Mouse (Mus musculus) urinary bladder, postnatal 4 days (tissue): Measurements from ENCODE around the gene Mgat1.
"Not testable (repeated sequence)": the region's sequence is repeated elsewhere in the genome, so short reads cannot be mapped to it uniquely, and the experiment has no call there.

Experiments
- DNase-seq, 2 experiments: peaks; one replicate each; pipeline ENCODE4 v3.0.0; 2021 to 2022; ENCODE audit warnings: low spot score in 2 of 2

Gene Mgat1

DNA sequence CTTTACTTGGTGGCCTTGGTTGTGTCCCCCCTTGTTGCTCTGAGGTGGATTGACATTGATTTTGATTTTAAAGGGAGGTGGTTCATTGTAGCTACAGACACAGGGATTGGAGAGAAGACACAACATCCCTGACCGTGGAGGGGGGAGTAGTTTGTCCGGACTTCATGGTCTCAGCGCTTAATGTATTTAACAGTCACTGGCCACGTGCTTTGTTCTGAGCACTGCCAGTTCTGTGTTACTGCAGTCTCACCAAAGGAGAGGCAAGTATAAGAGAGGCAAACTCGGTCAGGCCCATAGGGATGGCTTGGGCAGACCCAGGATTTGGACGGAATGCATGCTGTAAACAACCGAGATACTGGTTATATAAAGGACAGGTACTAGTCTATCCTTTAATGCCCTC lies 20.1 kb downstream of the Mgat1 start:
- DNase-seq, result no peak

DNA sequence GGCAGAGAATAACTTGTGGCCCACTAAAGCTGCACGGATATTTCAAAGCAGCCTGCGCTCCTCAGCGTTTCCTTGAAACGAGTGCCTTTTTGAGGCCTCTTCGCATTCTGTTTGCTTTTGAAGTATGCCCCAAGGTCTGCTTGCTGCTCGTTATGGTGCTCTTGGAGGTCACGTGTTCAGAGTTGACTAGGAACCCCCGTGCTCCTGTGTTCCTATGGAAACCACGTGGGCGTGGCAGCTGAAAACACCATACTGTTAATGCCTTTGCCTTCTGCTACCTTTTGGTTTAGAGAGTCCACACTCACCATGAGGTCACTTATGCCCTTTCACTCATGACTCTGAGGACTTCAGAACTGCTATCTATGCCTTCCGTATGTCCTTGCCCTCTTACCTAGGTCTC lies 20.6 kb downstream of the Mgat1 start:
- DNase-seq, result no peak

DNA sequence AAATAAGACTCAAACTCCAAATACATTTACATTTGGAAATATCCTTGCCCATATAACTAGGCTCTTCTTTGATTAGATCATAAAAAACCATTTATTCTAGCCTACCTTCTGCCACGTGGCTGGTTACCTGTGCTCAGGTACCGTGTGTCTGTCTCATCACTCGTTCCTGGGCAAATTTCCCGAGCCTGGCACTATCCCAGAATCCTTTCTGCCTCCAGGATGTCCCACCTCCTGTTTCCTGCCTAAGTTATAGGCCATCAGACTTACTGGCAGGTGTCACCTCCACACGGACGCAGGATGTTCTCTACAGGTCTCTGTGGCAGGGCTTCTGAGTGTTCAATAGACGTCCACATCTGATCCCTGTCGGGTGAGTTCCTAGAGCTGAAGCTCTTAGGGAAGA lies 21.1 kb downstream of the Mgat1 start:
- no peak for DNase-seq

DNA sequence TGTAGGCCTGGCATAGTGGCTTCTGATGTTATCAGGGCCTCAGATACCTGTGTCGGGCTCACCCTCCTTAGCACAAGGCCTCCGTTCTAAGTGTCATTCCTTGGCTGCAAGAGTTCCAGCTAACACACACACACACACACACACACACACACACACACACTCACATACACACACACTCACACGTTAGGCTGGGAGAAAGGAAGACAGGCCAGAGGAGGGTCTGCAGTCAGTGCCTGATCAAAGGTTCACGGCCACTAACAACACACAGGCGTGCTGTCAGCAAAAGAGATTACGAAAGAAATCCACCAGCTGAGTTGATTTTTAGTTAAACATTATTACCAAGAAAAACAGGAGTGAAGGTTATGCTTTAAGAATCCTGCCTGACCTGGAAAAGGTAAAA lies 22.7 kb downstream of the Mgat1 start:
- DNase-seq, result no peak

DNA sequence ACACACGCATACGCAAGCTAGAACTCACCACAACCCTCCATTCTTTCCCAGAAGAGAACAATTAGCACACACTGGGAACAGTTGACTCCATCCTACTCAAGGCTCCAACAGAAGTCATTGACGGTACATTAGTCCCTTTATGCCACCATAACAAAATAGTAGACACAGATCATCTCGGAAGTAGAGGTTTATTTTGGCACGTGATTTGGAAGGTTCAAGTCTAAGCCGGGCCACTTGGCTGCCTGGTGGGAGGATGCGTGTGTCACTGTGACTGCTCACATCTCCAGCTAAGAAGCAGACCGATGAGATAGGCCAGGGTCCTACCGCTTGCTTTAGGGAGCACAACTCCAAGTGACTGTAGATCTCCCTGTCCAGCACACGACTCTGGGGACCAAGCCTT lies 23.3 kb downstream of the Mgat1 start:
- DNase-seq, result no peak

DNA sequence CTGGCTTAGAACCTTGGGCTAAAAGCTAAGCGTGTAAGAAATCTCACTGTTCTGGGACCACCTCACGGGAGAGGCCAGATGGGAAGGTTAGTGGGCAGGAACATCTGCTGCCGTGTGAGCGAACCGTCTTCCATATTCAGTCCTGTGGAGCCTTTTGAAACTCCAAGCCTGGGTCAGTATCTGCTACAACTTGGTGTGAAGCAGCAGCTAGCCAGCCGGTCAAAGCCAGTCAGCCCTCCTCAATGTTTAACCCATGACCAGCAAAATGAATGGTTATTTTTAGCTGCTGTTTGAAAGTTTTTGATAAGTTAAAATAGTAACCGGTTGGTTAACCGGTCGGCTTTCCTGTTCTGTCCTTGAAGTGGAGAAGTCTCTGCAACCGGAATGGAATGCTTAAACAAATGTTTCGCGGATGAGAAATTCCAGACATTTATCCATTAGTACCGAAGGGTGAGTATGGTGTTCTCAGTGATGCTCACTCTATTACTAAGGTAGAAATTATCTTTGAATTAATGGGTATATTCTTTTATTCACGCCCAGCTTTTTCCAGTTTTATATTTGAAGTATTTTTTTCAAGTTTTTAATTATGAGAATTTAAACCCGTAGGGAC lies 24.1 kb downstream of the Mgat1 start:
- DNase-seq, result no peak

DNA sequence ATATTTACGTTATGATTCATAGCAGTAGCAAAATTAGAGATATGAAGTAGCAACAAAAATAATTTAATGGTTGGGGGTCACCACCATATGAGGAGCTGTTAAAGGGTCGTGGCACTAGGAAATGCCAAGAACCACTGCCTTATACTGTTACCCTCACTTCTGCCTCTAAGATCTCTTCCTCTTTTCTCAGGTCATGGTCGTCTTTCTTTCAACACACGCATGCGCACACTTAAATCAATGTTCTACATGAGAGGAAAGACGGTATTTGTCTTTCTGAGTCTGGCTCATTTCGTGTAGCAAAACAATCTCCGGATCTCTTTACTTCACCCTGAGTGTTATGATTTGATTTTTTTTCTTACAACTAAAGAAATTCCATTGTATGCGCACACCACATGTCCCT lies 25.8 kb downstream of the Mgat1 start:
- DNase-seq, result no peak

DNA sequence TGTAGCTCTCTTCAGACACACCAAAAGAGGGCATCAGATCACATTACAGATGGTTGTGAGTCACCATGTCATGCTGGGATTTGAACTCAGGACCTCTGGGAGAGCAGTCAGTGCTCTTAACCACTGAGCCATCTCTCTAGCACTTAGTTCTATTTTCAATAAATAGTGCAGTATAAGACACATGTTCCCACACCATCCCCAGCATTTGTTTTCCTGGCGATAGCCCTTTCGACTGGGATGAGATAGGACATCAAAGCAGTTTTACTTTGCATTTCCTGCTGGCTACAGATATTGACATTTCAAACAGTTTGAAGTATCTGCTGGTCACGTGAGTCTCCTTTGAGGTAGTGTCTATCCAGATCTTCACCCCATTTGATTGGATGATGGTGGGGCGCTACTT lies 26.4 kb downstream of the Mgat1 start:
- DNase-seq, result no peak

DNA sequence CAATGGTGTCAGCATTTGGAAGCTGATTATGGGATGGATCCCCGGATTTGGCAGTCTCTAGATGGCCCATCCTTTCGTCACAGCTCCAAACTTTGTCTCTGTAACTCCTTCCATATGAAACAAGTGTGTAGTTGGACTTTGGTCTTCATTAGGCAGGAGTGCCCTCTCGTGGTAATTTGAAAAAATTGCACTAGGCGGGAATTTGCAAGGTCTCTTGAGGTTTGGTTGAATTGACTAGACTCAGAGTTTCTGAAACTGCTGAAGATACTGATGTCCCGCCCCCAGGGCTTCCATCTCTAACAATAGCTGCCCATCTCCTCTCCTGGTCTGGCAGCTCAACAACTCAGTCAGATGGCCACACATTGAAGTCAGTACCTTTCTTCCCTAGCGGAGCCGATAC lies 27.3 kb downstream of the Mgat1 start:
- no peak for DNase-seq

DNA sequence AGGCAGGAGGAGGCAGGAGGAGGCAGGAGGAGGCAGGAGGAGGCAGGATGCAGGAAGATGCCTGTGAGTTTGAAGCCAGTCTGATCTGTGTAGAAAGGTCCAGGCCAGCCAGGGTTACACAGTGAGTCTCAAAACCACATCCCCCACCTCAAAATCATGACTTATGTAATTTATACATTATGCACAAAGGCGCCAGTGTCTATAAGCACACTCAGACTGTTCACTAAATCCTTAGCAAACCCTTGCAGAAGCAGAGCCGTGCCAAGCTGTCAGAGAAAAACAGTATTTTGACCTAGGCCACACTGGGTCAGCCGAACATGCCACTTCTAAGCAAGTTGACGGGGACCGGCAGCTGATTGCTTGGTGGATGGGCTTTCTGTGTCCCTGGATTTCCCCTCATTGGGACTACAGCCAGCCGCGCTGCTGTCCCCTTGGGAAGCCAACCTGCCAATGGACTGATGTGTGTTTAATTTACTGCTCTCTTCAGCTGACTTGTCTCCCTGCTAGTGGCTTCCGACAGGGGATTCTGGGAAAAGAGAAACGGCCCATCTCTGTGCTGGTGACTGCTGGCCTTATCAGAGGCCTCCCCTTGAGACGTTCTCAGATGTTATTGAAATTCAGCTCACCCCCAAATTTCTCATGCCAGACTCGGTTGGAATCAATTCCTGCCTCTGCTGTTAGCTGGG lies 30.0 kb downstream of the Mgat1 start:
- DNase-seq, result no peak

DNA sequence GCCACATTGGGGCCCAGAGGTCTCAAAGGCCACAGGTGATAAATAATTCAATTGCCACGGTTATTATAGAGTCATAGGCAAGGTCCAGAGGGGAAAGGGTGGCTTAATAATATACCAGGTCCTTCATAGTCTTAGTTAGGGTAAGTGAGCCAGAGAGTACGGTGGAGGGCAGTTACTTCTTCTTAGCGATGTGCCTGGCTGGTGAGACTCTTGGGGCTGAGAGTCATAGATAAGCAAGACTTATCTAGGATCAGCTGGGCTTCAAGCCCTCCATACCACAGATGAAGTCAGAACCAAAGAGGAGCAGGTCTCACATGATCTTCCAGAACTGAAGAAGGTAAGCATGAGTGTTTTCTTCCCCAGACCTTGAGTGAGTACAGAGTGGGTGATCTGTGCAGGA lies 34.2 kb downstream of the Mgat1 start, which contains the start of gene Olfr1393:
Gene Olfr1393, plus strand, starts transcription at position 83 of the 400 bp plus-strand sequence.
- no peak for DNase-seq

DNA sequence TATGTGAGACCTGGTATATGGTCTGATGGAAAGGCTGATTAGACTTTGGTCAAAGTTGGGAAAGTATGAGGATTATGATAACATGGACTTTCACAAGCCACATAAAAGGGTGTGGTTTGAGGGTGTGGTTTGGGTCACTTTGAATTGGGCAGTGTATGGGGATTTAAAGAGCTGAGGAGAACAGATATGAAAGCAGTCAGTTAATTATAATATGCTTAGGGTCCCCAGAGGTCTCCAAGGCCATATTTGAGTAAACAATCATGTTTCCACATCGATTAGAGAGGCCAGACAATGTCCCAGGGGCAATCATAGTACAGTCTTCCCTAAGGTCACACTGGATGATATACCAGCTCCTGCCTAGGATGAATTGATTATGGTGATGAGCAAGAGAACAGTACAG lies 41.0 kb downstream of the Mgat1 start, which contains the start of gene Olfr1392:
Gene Olfr1392, plus strand, starts transcription at position 301 of the 400 bp plus-strand sequence.
- not testable (repeated sequence) for DNase-seq

DNA sequence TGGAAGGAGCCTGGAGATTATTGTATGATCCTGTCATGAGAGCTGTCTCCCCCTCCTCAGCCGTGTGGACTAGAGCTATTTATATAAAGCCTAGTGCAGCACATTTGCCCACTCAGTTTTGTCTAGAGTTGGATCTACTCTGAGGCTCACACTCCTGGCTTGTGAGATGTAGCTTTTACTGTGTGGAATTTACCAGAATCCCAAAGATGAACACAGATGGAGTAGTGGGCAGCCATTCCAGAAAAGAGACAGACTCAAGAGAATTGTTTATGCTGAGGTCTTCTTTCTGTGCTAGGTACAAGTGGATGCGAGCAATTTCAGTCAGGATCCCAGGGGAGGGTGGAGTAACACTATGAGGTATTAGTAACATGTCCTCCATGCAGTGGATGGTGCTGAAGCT lies 43.3 kb downstream of the Mgat1 start:
- DNase-seq, result no peak

DNA sequence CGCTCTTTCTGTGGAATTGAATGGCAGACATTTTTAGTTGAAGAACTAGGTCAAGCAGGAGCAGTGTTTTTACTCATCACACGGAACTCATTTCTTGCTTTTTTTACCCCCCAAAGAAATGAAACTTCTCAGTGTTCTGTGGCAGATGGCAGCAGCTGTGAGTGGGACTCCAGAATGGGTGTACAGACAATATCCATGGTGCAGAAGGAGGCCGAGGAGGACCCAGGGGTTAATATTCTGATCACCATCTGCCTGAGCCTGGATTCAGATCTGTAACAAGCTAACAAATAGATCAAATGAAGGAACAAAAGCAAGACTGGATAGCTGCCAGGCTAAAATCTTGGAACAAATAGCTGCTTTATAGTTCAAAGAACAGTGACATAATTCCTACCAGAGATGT lies 48.8 kb downstream of the Mgat1 start:
- DNase-seq, result no peak

DNA sequence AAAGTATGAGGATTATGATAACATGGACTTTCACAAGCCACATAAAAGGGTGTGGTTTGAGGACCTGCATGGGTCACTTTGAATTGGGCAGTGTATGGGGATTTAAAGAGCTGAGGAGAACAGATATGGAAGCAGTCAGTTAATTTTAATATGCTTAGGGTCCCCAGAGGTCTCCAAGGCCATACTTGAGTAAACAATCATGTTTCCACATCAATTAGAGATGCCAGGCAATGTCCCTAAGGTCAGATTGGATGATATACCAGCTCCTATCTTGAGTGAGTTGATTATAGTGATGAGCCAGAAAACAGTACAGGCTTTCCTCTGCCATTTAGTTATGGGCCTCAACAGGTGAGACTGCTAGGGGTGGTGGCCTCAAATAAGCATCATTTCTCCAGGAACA lies 60.5 kb downstream of the Mgat1 start, which contains the start of gene Olfr10:
Gene Olfr10, plus strand, starts transcription at position 301 of the 400 bp plus-strand sequence.
- no peak for DNase-seq

DNA sequence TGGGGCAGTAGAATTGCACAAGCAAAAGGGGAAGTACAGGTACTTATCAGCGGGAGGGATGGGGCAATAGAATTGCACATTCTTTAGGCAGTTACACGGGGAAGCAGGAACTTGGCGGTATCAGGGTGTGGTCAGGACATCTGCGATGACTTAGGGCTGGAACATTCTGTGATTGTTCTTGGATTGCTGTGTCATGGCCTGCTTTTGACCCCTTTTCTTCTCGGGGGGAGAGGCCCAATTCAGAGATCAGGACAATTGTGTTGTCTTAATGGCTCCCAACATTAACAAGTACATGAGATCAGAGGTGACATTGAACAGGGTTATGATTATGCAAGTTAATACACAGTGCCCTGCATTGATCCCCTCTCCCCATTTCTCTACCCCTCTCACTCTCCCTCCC lies 64.6 kb downstream of the Mgat1 start:
- DNase-seq, result not testable (repeated sequence)
